7 mouse cellular contexts compared by ENCODE assay signal in genomic region chr4:136218595-136219214, GRCm38 (mm10). TPM values are rescaled to one million over a fixed set of nuclear protein-coding genes. Genes with fewer than 3 reads are reported as not detected.
A peak's percentile ranks its signal among the peaks of the same experiment; 100 is the strongest.
DNase-seq lines count a peak whose midpoint lies in the region; ATAC-seq and TF ChIP-seq lines count a peak whose summit lies in the region.

No protein-coding gene starts in this region.

- peak; percentile 32 for DNase-seq in adrenal gland, postnatal 25 days
- peak; percentile 70 for DNase-seq in embryo, embryonic 10.5 days (ENCODE audit: low spot score)
- DNase-seq in heart, adult 2 months = peak; percentile 84 to 89
- peak; percentile 51 for DNase-seq in kidney, adult 11 months
- DNase-seq in lung, postnatal 25 days (ENCODE audit: low spot score) = peak; percentile 55
- no peak for DNase-seq in spleen, postnatal 14 days (ENCODE audit: low spot score in 2 of 2)

- intact Hi-C loops in heart, adult 2 months (cut with DNase I) = no loop called here

- H3K79me2 ChIP-seq in heart, adult 2 months (replicated peaks; ENCODE audit: control insufficient read depth, insufficient read depth, low read length) = no peaks in the 10 kb centered on the region

- peak overlapping the region; percentile 32 for H3K9ac ChIP-seq in heart, adult 2 months (ENCODE audit: low read depth, low read length)
- H3K9ac ChIP-seq in stomach, embryonic 15.5 days = no peak overlapping the region

- 5% methylated on average over 18 of the region's 18 CpGs for WGBS in heart, adult 2 months
- WGBS in stomach, embryonic 15.5 days = 19% methylated on average over 18 of the region's 18 CpGs

- ATAC-seq in stomach, embryonic 15.5 days (ENCODE audit: insufficient read depth, low FRiP score, low read depth) = peak; percentile 40; the same call in 1 of the 2 replicates

- H3K27me3 ChIP-seq in heart, adult 2 months (ENCODE audit: control insufficient read depth, insufficient read depth, low read length) = no peaks in the 10 kb centered on the region
- H3K27me3 ChIP-seq in stomach, embryonic 15.5 days (replicated peaks) = no peaks in the 10 kb centered on the region

- peak overlapping the region; percentile 45 for H3K4me2 ChIP-seq in stomach, embryonic 15.5 days

- peak overlapping the region; percentile 64 for H3K27ac ChIP-seq in heart, adult 2 months
- H3K27ac ChIP-seq in stomach, embryonic 15.5 days = peak overlapping the region; percentile 87

- peak overlapping the region; percentile 4 for H3K4me3 ChIP-seq in heart, adult 2 months
- H3K4me3 ChIP-seq in stomach, embryonic 15.5 days (replicated peaks) = no peak overlapping the region

- TF ChIP-seq EP300 in heart, adult 2 months (IDR thresholded peaks at IDR 0.05; ENCODE audit: insufficient read depth, low read depth, low read length) = no peak

- peak; percentile 54 for TF ChIP-seq CTCF in heart, adult 2 months (IDR thresholded peaks at IDR 0.05)

- no peak for TF ChIP-seq POLR2A in heart, adult 2 months (IDR thresholded peaks at IDR 0.05; ENCODE audit: insufficient read depth, low read depth, low read length)

- H3K9me3 ChIP-seq in stomach, embryonic 15.5 days = no peaks in the 10 kb centered on the region

- H3K36me3 ChIP-seq in heart, adult 2 months (ENCODE audit: control insufficient read depth, insufficient read depth, low read length) = no peaks in the 10 kb centered on the region
- H3K36me3 ChIP-seq in stomach, embryonic 15.5 days = no peaks in the 10 kb centered on the region

- peaks cover 12% of the 10 kb centered on the region for H3K4me1 ChIP-seq in heart, adult 2 months (ENCODE audit: control insufficient read depth, insufficient read depth, low read length)
- H3K4me1 ChIP-seq in stomach, embryonic 15.5 days = peaks cover 36% of the 10 kb centered on the region

RNA-seq across cellular contexts. Expression of gene Asap3, which starts 12.5 kb away (rescaled TPM):
- 1.8 and 2.8 TPM in 2 replicates for total RNA-seq in adrenal gland, postnatal 25 days (2021)
- total RNA-seq in heart, adult 2 months (2021) = 10 to 100 TPM in 1 of 2 experiments, 1 to 10 TPM in 1; 7.8 to 10.2 TPM
- 8.6 and 9.4 TPM in 2 replicates for polyA plus RNA-seq in heart, adult 2 months (2012; rRNA removed)
- polyA plus RNA-seq in stomach, embryonic 15.5 days (2015; fragmentation: Nextera tagmentation; extraction: Ambion mirVana) = 6.4 and 7.8 TPM in 2 replicates

RNA-seq across cellular contexts. Expression of gene Tcea3, which starts 28.8 kb away (rescaled TPM):
- 2.3 TPM in 2 replicates for total RNA-seq in adrenal gland, postnatal 25 days (2021)
- 100 to 1,000 TPM; 112 to 138 TPM for total RNA-seq in heart, adult 2 months (2021)
- 46.9 and 48.7 TPM in 2 replicates for polyA plus RNA-seq in heart, adult 2 months (2012; rRNA removed)
- 18.9 and 20.8 TPM in 2 replicates for polyA plus RNA-seq in stomach, embryonic 15.5 days (2015; fragmentation: Nextera tagmentation; extraction: Ambion mirVana)

RNA-seq across cellular contexts. Expression of gene E2f2, which starts 46.5 kb away (rescaled TPM):
- total RNA-seq in adrenal gland, postnatal 25 days (2021) = 4.1 and 4.8 TPM in 2 replicates
- total RNA-seq in heart, adult 2 months (2021) = 1 to 10 TPM in 1 of 2 experiments, under 1 TPM in 1; 0.65 to 5.3 TPM
- polyA plus RNA-seq in heart, adult 2 months (2012; rRNA removed) = 0.41 and 1.3 TPM in 2 replicates
- polyA plus RNA-seq in stomach, embryonic 15.5 days (2015; fragmentation: Nextera tagmentation; extraction: Ambion mirVana) = 8.6 and 11.4 TPM in 2 replicates

Comparison
In these comparisons a context has a peak if more than half of its experiments do, and no peak if none do; other contexts are left out.
1. DNase-seq: peak in adrenal gland, postnatal 25 days (single experiment), embryo, embryonic 10.5 days (single experiment), heart, adult 2 months (2 of 2), kidney, adult 11 months (single experiment) and lung, postnatal 25 days (single experiment); none in spleen, postnatal 14 days (0 of 2).
2. RNA of gene Tcea3, which starts 28.8 kb away (total RNA-seq): 112 to 138 TPM in heart, adult 2 months; 2.3 TPM in adrenal gland, postnatal 25 days; every median in the first group is over 10 times any median in the second.